Mouse (Mus musculus) CD4-positive, CD25-positive, alpha-beta regulatory T cell, adult 2 months (primary cell): Measurements from ENCODE around the gene Gipc1.

Experiments
- DNase-seq: peaks from one replicate; pipeline ENCODE4 v3.0.0-alpha.2; 2012; ENCODE audit warnings: low read depth, low spot score

The Gipc1 gene

GRCm38 (mm10) chr8:83680603-83681002, 28.1 kb downstream of the Gipc1 start:
- no peak for DNase-seq

DNA sequence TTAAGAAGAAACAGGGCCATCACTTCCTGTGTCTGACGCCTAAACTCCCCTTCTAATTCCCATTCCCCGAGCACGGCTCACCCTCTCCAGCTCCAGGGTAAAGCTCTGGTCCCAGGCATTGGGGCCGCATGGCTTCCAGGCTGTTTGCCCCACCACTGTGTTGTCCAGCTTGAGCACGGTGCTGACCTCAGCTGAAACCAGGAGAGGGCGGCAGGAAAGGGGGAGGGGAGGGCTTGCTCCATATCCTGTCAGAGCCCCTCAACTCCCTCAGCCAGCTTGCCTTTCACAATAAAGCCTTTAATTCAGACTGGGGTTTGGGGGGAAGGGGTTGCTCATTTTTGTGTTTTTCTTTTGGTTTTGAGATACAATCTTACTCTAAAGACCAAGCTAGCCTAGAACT, 28.6 kb downstream of the Gipc1 start:
- DNase-seq = no peak

DNA sequence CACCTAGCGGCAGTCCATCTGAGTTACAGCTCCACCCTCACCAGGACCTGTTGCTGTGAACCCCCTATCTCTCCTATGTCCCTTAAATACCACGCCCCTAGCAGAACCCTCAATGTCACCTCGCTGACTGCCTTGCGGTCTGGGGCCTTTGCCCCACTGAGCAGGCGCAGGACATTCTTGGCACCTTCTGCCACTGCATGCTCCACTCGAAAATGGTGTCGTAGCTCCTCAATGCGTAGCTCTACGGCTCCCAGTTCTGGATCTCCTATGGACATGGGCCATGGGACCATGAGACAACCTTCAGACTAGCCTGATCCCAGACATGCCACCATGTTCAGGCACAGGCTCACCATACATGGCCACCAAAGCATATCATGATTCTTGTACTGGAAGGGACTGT, 32.0 kb downstream of the Gipc1 start:
- no peak for DNase-seq

DNA sequence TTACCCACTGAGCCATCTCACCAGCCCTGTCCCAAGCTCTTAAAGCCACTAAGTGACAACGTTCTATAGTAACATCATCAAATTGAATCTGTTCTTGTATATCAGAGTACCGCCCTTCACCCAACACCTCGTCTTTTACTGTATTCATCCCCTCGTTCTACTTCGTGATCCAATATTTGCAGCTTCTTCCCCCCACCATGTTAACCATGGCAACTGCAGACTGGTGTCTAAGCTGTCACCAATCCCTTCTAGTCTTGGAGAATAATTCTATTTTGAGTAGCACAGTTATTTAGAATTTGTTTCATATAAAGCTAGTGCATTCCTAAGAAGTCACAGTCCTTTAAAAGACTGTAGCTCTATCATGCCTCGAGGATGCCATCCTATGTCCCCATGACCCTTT, 36.8 kb downstream of the Gipc1 start:
- DNase-seq = no peak

DNA sequence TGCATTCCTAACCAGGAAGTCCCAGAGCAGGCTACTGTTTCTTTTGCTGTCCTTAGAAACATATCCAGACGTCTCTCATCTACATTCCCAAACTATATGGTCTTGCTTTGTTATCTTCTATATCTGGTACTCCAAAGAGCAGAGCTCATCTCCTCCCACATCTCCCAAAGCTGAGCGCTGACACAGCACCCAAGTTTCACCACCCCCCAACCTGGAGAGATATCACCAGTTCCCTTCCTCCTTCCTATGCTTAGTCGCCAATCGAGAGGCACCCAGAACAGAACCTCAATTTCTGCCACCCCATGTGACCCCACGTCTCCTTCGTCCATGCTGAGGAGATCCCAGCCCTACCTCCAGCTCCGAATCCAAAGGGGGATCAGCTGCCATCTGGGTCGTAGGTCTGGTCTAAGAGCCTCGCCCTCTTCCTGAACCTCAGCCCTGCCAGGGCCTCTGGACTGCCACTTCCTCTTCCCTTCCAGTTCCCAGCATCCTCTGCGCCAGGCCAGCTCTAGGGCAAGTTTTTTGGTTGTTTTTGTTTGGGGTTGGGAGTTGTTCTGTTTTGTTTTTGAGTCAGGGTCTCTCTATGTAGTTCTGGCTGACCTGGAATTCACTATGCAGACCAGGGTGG, 41.2 kb downstream of the Gipc1 start:
- DNase-seq = peak; percentile 31

DNA sequence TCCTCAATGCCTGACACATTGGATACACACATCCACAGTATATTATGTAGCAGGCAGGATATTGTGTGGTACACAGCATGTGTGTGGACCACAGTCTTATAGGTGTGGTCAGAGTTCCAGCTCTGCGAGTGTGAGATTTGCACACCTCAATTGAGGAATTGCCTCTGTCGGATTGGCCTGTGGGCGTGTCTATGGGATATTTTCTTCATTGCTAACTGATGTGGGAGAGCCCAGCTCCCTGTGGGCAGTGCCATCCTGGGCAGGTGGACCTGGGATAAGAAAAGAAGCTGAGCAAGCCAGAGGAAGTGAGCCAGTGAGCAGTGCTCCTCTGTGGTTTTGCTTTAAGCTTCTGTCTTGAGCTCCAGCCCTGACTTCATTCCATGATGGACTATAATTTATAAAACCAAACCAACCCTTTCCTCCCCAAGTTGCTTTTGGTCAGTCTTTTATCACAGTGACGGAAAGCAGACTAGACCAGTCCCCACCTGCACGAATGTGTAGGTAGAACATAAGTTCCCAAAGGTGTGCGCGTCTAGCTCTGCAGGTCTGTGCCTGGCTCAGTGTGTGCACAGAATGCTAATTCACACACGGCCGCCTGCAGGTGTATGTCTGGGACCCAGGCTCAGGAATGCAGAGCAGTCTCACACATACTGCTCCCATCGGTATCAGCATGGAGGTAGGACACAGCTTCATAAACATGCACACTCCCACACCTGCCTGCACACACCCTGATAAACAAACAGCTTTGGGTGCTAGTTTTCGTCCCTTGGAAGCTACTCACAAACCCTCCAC, 42.1 kb downstream of the Gipc1 start:
- DNase-seq = no peak

DNA sequence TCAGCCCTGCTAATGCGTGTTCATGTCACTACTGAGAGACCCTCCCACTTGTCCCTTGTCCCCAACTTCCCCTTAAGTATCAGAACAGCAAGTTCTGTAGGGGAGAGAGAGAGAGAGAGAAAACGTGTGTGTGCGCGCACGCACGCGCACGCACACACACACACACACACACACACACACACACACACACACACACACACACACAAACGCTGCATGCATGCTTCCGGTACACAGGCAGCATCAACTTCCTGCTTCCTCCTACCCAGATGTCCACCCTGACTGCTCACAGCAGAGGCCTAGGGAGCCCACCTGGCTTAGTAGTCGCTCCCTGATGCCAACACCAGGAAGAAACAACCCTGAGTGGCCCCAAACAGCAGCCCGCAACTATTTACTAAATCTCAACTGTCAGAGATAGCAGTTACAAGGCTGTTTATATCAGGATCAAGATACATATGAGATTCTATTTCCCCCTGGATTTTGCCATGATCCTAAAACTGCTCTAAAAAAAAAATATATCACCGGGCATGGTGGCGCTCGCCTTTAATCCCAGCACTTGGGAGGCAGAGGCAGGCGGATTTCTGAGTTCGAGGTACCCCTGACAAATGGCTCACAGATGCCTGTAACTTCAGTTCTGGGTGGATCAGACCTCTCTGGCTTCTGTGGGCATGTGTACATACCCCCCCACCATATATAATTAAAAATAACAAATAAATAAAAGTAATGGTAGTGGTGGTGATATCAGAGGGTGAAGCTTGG, 43.1 kb downstream of the Gipc1 start:
- peak; percentile 67 for DNase-seq

DNA sequence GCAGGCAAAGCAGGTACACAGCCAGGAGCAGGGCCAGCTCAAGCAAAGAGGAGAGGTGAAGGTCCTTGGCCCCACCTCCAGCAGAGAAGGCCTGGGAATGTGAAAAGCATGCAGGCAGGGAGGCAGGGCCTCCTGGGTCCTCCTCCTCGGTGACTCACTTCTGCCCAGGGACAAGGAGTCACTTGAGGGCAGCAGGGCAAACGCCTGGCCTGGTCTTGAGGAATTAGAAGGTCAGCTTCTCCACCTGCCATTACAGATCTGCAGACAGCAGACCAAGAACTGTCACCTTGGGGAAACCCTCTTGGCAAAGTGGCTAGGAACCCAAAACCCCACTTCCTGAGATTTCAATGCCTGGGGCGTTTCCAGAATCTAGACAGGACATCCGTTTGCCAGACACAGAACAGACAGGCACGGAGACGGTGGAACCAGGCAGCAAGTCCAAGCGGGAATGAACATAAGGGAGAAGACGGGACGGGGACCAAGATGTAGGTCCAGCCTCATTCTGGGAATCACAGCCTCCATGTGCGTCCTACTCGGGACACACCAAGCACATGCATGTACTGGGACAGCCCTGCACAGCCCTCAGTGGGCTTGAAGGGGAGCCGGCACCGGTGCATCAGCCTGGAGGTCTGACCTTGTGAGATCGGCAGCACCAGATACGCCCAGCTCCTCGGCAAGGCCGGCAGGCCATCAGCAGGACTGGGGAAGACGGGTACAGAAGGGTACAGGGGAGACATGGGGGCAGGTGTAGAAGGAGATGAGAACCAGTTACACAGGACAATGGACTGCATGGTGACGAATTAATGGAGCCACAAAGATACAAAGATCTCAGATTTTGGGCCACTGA, 45.1 kb downstream of the Gipc1 start:
- DNase-seq = no peak

- DNase-seq = peak; percentile 86
These were observed 45.8 kb downstream of the Gipc1 start for GRCm38 (mm10) chr8:83698291-83698660.

DNA sequence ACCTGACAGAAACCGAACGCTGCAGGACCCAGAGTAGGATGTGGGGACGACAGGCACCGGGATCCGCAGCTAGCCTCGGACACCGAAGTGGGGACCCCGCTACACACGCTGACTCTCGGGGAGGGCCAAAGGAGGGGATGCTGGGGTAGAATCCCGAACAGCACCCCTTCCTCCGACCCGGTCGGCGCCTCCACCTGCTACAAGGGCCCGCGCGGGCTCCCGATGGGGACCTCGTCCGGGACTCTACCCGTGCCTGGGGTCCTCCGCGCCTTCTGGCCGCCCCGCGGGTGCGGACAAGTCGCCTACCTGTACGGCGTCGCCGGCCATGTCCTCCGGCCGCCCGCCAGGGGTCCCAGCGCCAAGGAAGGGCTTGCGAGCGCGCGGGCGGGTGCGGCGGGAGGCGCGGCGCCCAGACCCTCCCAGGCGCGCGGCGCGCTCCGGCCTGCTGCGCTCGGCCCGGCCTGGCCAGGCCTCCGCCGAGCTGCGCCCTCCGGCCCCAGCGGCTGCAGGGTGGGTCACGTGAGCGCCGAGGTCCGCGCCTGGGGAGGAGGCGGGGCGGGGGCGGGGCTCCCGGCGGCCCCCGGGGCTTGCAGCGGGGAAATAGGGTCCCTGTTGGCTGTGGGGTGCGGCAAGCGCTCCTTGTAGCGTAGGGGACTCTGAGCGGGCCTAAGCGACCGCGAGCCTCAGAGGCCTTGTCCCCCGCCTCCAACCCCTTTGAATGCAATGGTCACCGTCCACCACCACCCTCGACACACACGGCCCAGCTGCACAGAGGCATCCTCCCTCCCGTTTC, 46.4 kb downstream of the Gipc1 start, which contains the start of gene Pkn1:
TSS of gene Pkn1 (minus strand) at position 519 of the 793 bp plus-strand sequence.
- DNase-seq = peak; percentile 75

DNA sequence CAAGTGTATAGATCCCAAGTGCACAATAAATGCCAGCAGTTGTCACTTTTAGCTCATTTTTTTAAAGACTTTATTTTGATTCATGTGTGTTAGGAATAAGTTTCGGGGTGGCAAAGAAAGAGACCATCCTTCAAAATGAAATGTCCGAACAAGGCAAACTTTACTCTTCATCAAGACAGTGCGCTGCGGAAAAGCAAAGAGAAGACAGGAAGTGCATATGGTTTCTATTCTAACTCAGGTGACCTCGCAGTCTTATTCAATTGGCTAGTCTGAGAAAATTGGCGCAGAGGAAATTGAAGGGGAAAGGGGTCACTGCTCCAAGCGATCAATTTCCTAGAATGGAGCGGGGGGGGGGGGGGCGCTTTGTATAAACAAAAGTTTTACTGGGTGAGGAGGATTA, 47.1 kb downstream of the Gipc1 start:
- peak; percentile 69 for DNase-seq

- no peak for DNase-seq
These were observed 48.1 kb downstream of the Gipc1 start for GRCm38 (mm10) chr8:83700423-83701085.

GRCm38 (mm10) chr8:83703426-83703825, 50.9 kb downstream of the Gipc1 start:
- no peak for DNase-seq

DNA sequence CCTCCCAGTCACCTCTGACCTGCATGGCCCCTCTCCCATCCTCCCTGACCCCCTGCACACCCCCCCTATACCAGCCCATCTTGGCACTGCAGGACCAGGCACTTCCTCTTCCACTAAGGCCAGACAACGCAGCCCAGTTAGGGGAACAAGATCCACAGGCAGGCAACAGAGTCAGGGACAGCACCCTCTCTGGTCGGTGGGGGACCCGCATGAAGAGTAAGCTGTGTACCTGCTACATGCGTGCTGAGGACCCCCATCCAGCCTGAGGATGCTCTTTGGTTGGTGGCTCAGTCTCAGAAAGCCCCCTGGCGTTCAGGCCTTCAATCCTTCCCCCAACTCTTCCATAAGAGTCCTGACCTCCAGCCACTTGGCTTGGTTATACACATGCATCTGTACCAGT, 53.9 kb downstream of the Gipc1 start:
- no peak for DNase-seq

DNA sequence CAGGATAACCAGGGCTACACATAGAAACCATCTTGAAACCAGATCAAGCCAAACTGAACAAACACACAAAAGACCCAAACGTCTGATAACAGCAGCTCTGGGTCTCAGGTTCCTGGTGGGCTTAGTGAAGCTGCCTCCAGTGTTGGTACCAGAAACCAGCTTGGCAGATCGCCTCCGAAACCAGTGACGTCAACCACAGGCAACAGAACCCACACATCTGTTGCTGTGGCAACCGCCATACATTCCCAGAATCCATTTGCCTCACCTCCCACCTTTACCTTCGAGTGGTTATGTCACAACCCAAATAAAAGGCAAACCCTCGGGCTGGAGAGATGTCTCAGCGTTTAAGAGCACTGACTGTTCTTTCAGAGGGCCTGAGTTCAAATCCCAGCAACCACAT, 55.1 kb downstream of the Gipc1 start:
- DNase-seq = no peak
